Mouse (Mus musculus): ENCODE data around the gene Kcng3. TPM values are rescaled to one million over a fixed set of nuclear protein-coding genes. Genes with fewer than 3 reads are reported as not detected.

The Kcng3 gene
- polyA plus RNA-seq, 1 experiment from 2014 or later = not detected

GRCm38 (mm10) chr17:83609532-83609931, 22.2 kb downstream of the Kcng3 start:
- Histone ChIP-seq H3K36me3 (no peaks in the 10 kb centered on the region), H3K4me1 (0 out of 2 replicates have a peak, but pooled peaks cover 4% of the 10 kb centered on the region), H3K9me3 (peaks cover 3% of the 10 kb centered on the region; the same call in 1 of the 2 replicates), H3K4me3 (no peak overlapping the region), H3K27ac (no peak overlapping the region), H3K27me3 (no peaks in the 10 kb centered on the region), H3K4me2 (no peak overlapping the region), H3K9ac (no peak overlapping the region)
- ATAC-seq (ENCODE audit: insufficient number of reproducible peaks, insufficient read depth, low FRiP score, low TSS enrichment, low read depth) = no peak
- WGBS = 70% methylated on average over 4 of the region's 4 CpGs

- no peak for ATAC-seq (ENCODE audit: insufficient number of reproducible peaks, insufficient read depth, low FRiP score, low TSS enrichment, low read depth)
- WGBS = 87% methylated on average over 12 of the region's 12 CpGs
- no peak overlapping the region for H3K4me3 ChIP-seq
These were observed 30.7 kb downstream of the Kcng3 start for GRCm38 (mm10) chr17:83600976-83601375.

GRCm38 (mm10) chr17:83595966-83596365, 35.7 kb downstream of the Kcng3 start:
- peaks cover 5% of the 10 kb centered on the region; the same call in 1 of the 2 replicates for H3K4me1 ChIP-seq
- no peak overlapping the region for H3K4me3 ChIP-seq
- 87% methylated on average over 7 of the region's 7 CpGs for WGBS
- no peak overlapping the region for H3K27ac ChIP-seq
- H3K27me3 ChIP-seq = no peaks in the 10 kb centered on the region
- no peak overlapping the region for H3K4me2 ChIP-seq
- no peaks in the 10 kb centered on the region for H3K9me3 ChIP-seq
- no peaks in the 10 kb centered on the region for H3K36me3 ChIP-seq
- no peak for ATAC-seq (ENCODE audit: insufficient number of reproducible peaks, insufficient read depth, low FRiP score, low TSS enrichment, low read depth)
- H3K9ac ChIP-seq = no peak overlapping the region

More at GRCm38 (mm10) chr17:83600976-83601375, 30.7 kb downstream of the Kcng3 start:
- Histone ChIP-seq H3K9me3 (peaks cover 3% of the 10 kb centered on the region; the same call in 1 of the 2 replicates), H3K4me1 (no peaks in the 10 kb centered on the region), H3K27me3 (no peaks in the 10 kb centered on the region), H3K9ac (no peak overlapping the region), H3K36me3 (no peaks in the 10 kb centered on the region), H3K27ac (no peak overlapping the region), H3K4me2 (no peak overlapping the region)

GRCm38 (mm10) chr17:83594526-83594925, 37.2 kb downstream of the Kcng3 start:
- H3K9me3 ChIP-seq = no peaks in the 10 kb centered on the region
- ATAC-seq (ENCODE audit: insufficient number of reproducible peaks, insufficient read depth, low FRiP score, low TSS enrichment, low read depth) = no peak
- no peak overlapping the region for H3K27ac ChIP-seq
- peaks cover 5% of the 10 kb centered on the region; the same call in 1 of the 2 replicates for H3K4me1 ChIP-seq
- H3K27me3 ChIP-seq = no peaks in the 10 kb centered on the region
- H3K4me2 ChIP-seq = no peak overlapping the region
- H3K36me3 ChIP-seq = no peaks in the 10 kb centered on the region
- WGBS = 60% methylated on average over 8 of the region's 8 CpGs
- H3K9ac ChIP-seq = no peak overlapping the region
- no peak overlapping the region for H3K4me3 ChIP-seq

- Histone ChIP-seq H3K27ac (no peak overlapping the region), H3K27me3 (no peaks in the 10 kb centered on the region), H3K4me3 (no peak overlapping the region), H3K4me2 (no peak overlapping the region), H3K9ac (no peak overlapping the region), H3K9me3 (no peaks in the 10 kb centered on the region; the same call in 1 of the 2 replicates), H3K36me3 (no peaks in the 10 kb centered on the region), H3K4me1 (peaks cover 5% of the 10 kb centered on the region; the same call in 1 of the 2 replicates)
- 64% methylated on average over 10 of the region's 10 CpGs for WGBS
- ATAC-seq (ENCODE audit: insufficient number of reproducible peaks, insufficient read depth, low FRiP score, low TSS enrichment, low read depth) = no peak
These were observed 38.3 kb downstream of the Kcng3 start for GRCm38 (mm10) chr17:83593396-83593795.

GRCm38 (mm10) chr17:83588663-83589341, 42.9 kb downstream of the Kcng3 start:
- Histone ChIP-seq H3K4me3 (no peak overlapping the region), H3K36me3 (no peaks in the 10 kb centered on the region), H3K27ac (no peak overlapping the region), H3K4me2 (no peak overlapping the region), H3K9me3 (no peaks in the 10 kb centered on the region; the same call in 1 of the 2 replicates), H3K4me1 (no peaks in the 10 kb centered on the region), H3K9ac (no peak overlapping the region), H3K27me3 (no peaks in the 10 kb centered on the region)
- ATAC-seq (ENCODE audit: insufficient number of reproducible peaks, insufficient read depth, low FRiP score, low TSS enrichment, low read depth) = no peak
- WGBS = 78% methylated on average over 6 of the region's 6 CpGs

GRCm38 (mm10) chr17:83587731-83588130, 44.0 kb downstream of the Kcng3 start:
- H3K9ac ChIP-seq = no peak overlapping the region
- H3K36me3 ChIP-seq = no peaks in the 10 kb centered on the region
- no peak overlapping the region for H3K27ac ChIP-seq
- no peaks in the 10 kb centered on the region for H3K4me1 ChIP-seq
- no peak overlapping the region for H3K4me3 ChIP-seq
- no peak for ATAC-seq (ENCODE audit: insufficient number of reproducible peaks, insufficient read depth, low FRiP score, low TSS enrichment, low read depth)
- 94% methylated on average over 8 of the region's 8 CpGs for WGBS
- H3K4me2 ChIP-seq = no peak overlapping the region
- H3K27me3 ChIP-seq = no peaks in the 10 kb centered on the region
- H3K9me3 ChIP-seq = no peaks in the 10 kb centered on the region; the same call in 1 of the 2 replicates

- Histone ChIP-seq H3K9me3 (no peaks in the 10 kb centered on the region), H3K27me3 (no peaks in the 10 kb centered on the region), H3K4me1 (no peaks in the 10 kb centered on the region), H3K4me3 (no peak overlapping the region), H3K27ac (no peak overlapping the region), H3K4me2 (no peak overlapping the region), H3K9ac (no peak overlapping the region), H3K36me3 (no peaks in the 10 kb centered on the region)
- no peak for ATAC-seq (ENCODE audit: insufficient number of reproducible peaks, insufficient read depth, low FRiP score, low TSS enrichment, low read depth)
- WGBS = 61% methylated on average over 2 of the region's 2 CpGs
These were observed 49.1 kb downstream of the Kcng3 start for GRCm38 (mm10) chr17:83582585-83582984.

GRCm38 (mm10) chr17:83580734-83581133, 51.0 kb downstream of the Kcng3 start:
- no peaks in the 10 kb centered on the region for H3K4me1 ChIP-seq
- H3K9ac ChIP-seq = no peak overlapping the region
- H3K9me3 ChIP-seq = no peaks in the 10 kb centered on the region
- ATAC-seq (ENCODE audit: insufficient number of reproducible peaks, insufficient read depth, low FRiP score, low TSS enrichment, low read depth) = no peak
- WGBS = 88% methylated on average over 5 of the region's 5 CpGs
- H3K4me2 ChIP-seq = no peak overlapping the region
- H3K36me3 ChIP-seq = no peaks in the 10 kb centered on the region
- H3K27me3 ChIP-seq = no peaks in the 10 kb centered on the region
- no peak overlapping the region for H3K4me3 ChIP-seq
- no peak overlapping the region for H3K27ac ChIP-seq

- H3K27ac ChIP-seq = no peak overlapping the region
- no peaks in the 10 kb centered on the region for H3K27me3 ChIP-seq
- ATAC-seq (ENCODE audit: insufficient number of reproducible peaks, insufficient read depth, low FRiP score, low TSS enrichment, low read depth) = no peak
- H3K9me3 ChIP-seq = no peaks in the 10 kb centered on the region
- H3K4me2 ChIP-seq = no peak overlapping the region
- 93% methylated on average over 11 of the region's 11 CpGs for WGBS
- H3K4me1 ChIP-seq = peaks cover 5% of the 10 kb centered on the region; the same call in 1 of the 2 replicates
- H3K36me3 ChIP-seq = no peaks in the 10 kb centered on the region
- H3K4me3 ChIP-seq = no peak overlapping the region
- no peak overlapping the region for H3K9ac ChIP-seq
These were observed 54.8 kb downstream of the Kcng3 start for GRCm38 (mm10) chr17:83576810-83577371.

GRCm38 (mm10) chr17:83574615-83575014, 57.1 kb downstream of the Kcng3 start:
- H3K36me3 ChIP-seq = no peaks in the 10 kb centered on the region
- WGBS = 93% methylated on average over 8 of the region's 8 CpGs
- H3K4me2 ChIP-seq = no peak overlapping the region
- H3K4me1 ChIP-seq = peaks cover 5% of the 10 kb centered on the region; the same call in 1 of the 2 replicates
- H3K9me3 ChIP-seq = no peaks in the 10 kb centered on the region
- no peak for ATAC-seq (ENCODE audit: insufficient number of reproducible peaks, insufficient read depth, low FRiP score, low TSS enrichment, low read depth)
- H3K27me3 ChIP-seq = no peaks in the 10 kb centered on the region
- H3K9ac ChIP-seq = no peak overlapping the region
- no peak overlapping the region for H3K4me3 ChIP-seq
- H3K27ac ChIP-seq = no peak overlapping the region

GRCm38 (mm10) chr17:83573128-83573527, 58.6 kb downstream of the Kcng3 start:
- Histone ChIP-seq H3K4me3 (no peak overlapping the region), H3K27me3 (no peaks in the 10 kb centered on the region), H3K4me2 (no peak overlapping the region), H3K36me3 (no peaks in the 10 kb centered on the region), H3K4me1 (peaks cover 5% of the 10 kb centered on the region; the same call in 1 of the 2 replicates), H3K9me3 (no peaks in the 10 kb centered on the region), H3K27ac (no peak overlapping the region), H3K9ac (no peak overlapping the region)
- WGBS = 76% methylated on average over 6 of the region's 6 CpGs
- ATAC-seq (ENCODE audit: insufficient number of reproducible peaks, insufficient read depth, low FRiP score, low TSS enrichment, low read depth) = no peak

All from embryonic facial prominence, embryonic 13.5 days (tissue).